Mouse (Mus musculus) mesoderm, embryonic 11.5 days (tissue): Measurements from ENCODE around the gene Snf8.

Source experiments
- DNase-seq: peaks from one replicate; pipeline ENCODE4 v3.0.0-alpha.2; 2012; ENCODE audit warnings: low read depth, low spot score

The Snf8 gene

GRCm38 (mm10) chr11:96028130-96028529 is 6.6 kb upstream of the Snf8 start:
- DNase-seq = no peak

GRCm38 (mm10) chr11:96030571-96030970 is 4.1 kb upstream of the Snf8 start:
- DNase-seq = no peak

- no peak for DNase-seq
These were observed 3.0 kb upstream of the Snf8 start for GRCm38 (mm10) chr11:96031701-96032100.

GRCm38 (mm10) chr11:96033264-96033663 is 1.4 kb upstream of the Snf8 start:
- DNase-seq = peak; percentile 52

- no peak for DNase-seq
These were observed 569 bp upstream of the Snf8 start for GRCm38 (mm10) chr11:96034116-96034515.

- DNase-seq = no peak
These were observed 448 bp downstream of the Snf8 start for GRCm38 (mm10) chr11:96035133-96035532.

GRCm38 (mm10) chr11:96037499-96037898 is 2.8 kb downstream of the Snf8 start:
- DNase-seq = no peak

- DNase-seq = no peak
These were observed 3.9 kb downstream of the Snf8 start for GRCm38 (mm10) chr11:96038560-96038959.

- no peak for DNase-seq
These were observed 10.3 kb downstream of the Snf8 start for GRCm38 (mm10) chr11:96044803-96045567.

- DNase-seq = no peak
These were observed 11.3 kb downstream of the Snf8 start for GRCm38 (mm10) chr11:96046028-96046427.

- no peak for DNase-seq
These were observed 12.1 kb downstream of the Snf8 start for GRCm38 (mm10) chr11:96046793-96047192.

GRCm38 (mm10) chr11:96047469-96048373 is 13.0 kb downstream of the Snf8 start:
- DNase-seq = no peak

GRCm38 (mm10) chr11:96049939-96050338 is 15.3 kb downstream of the Snf8 start:
- no peak for DNase-seq

GRCm38 (mm10) chr11:96050854-96051253 is 16.2 kb downstream of the Snf8 start:
- DNase-seq = no peak

GRCm38 (mm10) chr11:96058309-96058708 is 23.6 kb downstream of the Snf8 start:
- DNase-seq = no peak

GRCm38 (mm10) chr11:96064521-96065214 is 30.0 kb downstream of the Snf8 start:
- peak; percentile 50 for DNase-seq

GRCm38 (mm10) chr11:96065215-96065911 is 30.7 kb downstream of the Snf8 start, which contains the start of gene Ube2z:
Gene Ube2z, minus strand, starts transcription at chr11:96065388.
- peak; percentile 95 for DNase-seq

- no peak for DNase-seq
These were observed 33.5 kb downstream of the Snf8 start for GRCm38 (mm10) chr11:96068231-96068630.

GRCm38 (mm10) chr11:96070353-96070752 is 35.7 kb downstream of the Snf8 start:
- no peak for DNase-seq

- DNase-seq = no peak
These were observed 36.3 kb downstream of the Snf8 start for GRCm38 (mm10) chr11:96071013-96071412.

- DNase-seq = no peak
These were observed 38.8 kb downstream of the Snf8 start for GRCm38 (mm10) chr11:96073295-96073993.
